Mouse (Mus musculus) retina, adult 2 months (tissue): ENCODE results near the gene Tril.

Experiments used
- DNase-seq: peaks from one replicate; pipeline ENCODE4 v3.0.0-alpha.2; 2012; ENCODE audit warnings: low read depth, low spot score

The Tril gene

GRCm38 (mm10) chr6:53806021-53806420, 14.6 kb downstream of the Tril start:
- DNase-seq = no peak

- DNase-seq = no peak
These were observed 16.5 kb downstream of the Tril start for GRCm38 (mm10) chr6:53804145-53804544.

GRCm38 (mm10) chr6:53803551-53803950, 17.1 kb downstream of the Tril start:
- DNase-seq = no peak

- DNase-seq = no peak
These were observed 18.7 kb downstream of the Tril start for GRCm38 (mm10) chr6:53801893-53802286.

- no peak for DNase-seq
These were observed 19.2 kb downstream of the Tril start for GRCm38 (mm10) chr6:53801269-53801892.

- DNase-seq = no peak
These were observed 21.8 kb downstream of the Tril start for GRCm38 (mm10) chr6:53798865-53799264.

- DNase-seq = no peak
These were observed 23.8 kb downstream of the Tril start for GRCm38 (mm10) chr6:53796835-53797234.

GRCm38 (mm10) chr6:53795788-53796187, 24.8 kb downstream of the Tril start:
- no peak for DNase-seq

- DNase-seq = no peak
These were observed 25.6 kb downstream of the Tril start for GRCm38 (mm10) chr6:53795078-53795477.

- no peak for DNase-seq
These were observed 26.2 kb downstream of the Tril start for GRCm38 (mm10) chr6:53794323-53794971.

GRCm38 (mm10) chr6:53782880-53783539, 37.6 kb downstream of the Tril start:
- no peak for DNase-seq

- DNase-seq = no peak
These were observed 38.4 kb downstream of the Tril start for GRCm38 (mm10) chr6:53782273-53782672.

- no peak for DNase-seq
These were observed 39.5 kb downstream of the Tril start for GRCm38 (mm10) chr6:53781171-53781570.

GRCm38 (mm10) chr6:53780008-53780407, 40.6 kb downstream of the Tril start:
- DNase-seq = no peak

GRCm38 (mm10) chr6:53779526-53779925, 41.1 kb downstream of the Tril start:
- no peak for DNase-seq

GRCm38 (mm10) chr6:53778424-53778955, 42.1 kb downstream of the Tril start:
- no peak for DNase-seq

- no peak for DNase-seq
These were observed 52.4 kb downstream of the Tril start for GRCm38 (mm10) chr6:53768275-53768674.

- DNase-seq = no peak
These were observed 54.3 kb downstream of the Tril start for GRCm38 (mm10) chr6:53766243-53766915.

GRCm38 (mm10) chr6:53765731-53766130, 54.9 kb downstream of the Tril start:
- no peak for DNase-seq
